Mouse (Mus musculus): Measurements from ENCODE around the gene Commd6.
"Not testable (repeated sequence)": the region's sequence is repeated elsewhere in the genome, so short reads cannot be mapped to it uniquely, and the experiment has no call there.

Commd6 gene

DNA sequence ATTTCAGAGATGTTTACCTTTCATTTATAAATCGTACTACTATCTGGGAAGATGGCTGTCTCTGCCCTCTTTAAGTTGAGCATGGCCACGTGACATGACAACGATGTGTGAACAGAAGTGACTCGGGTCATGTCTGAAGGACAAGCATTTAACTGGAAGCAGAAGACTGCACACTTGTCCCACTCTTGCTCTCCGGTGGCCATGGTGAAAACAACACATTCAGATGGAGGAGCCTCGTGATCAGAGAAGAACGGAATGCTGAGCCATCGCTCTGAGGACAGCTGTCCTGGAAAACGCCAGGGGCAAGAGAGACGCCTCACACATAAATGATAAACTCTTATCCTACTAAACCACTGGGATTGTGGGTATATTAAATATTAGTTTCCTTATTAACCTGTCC lies 29.8 kb downstream of the Commd6 start:
- DNase-seq (ENCODE audit: inconsistent age in 2 of 2, low spot score in 1 of 2) = no peak

GRCm38 (mm10) chr14:101608519-101609368 lies 31.7 kb downstream of the Commd6 start, which contains the start of gene Tbc1d4:
Gene Tbc1d4 (minus strand): TSS chr14:101609191.
- DNase-seq (ENCODE audit: inconsistent age in 2 of 2, low spot score in 1 of 2) = peak; percentile 93 to 97

- peak; percentile 53 to 85 for DNase-seq (ENCODE audit: inconsistent age in 2 of 2, low spot score in 1 of 2)
Measured at GRCm38 (mm10) chr14:101607631-101608518, 32.6 kb downstream of the Commd6 start.

DNA sequence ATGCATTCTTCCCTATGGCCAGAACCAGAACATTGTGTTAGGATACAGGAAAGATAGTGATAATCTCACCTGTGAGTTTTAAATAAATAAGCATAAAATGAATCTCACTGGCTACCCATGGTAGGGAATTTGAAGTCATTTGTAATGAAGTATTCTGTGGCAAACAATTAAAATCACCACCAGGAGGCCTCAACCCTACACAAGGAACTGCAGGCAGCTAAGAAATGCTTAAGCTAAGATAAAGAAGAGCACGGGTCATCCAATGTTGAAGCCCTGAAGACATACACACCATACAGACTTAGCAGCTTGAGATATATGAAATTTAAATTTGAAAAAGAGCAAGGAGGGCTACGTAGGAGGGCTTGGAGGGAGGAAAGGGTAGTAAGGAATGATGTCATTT lies 34.6 kb downstream of the Commd6 start:
- DNase-seq (ENCODE audit: inconsistent age in 2 of 2, low spot score in 1 of 2) = peak in 1 of 2 experiments; percentile 38

DNA sequence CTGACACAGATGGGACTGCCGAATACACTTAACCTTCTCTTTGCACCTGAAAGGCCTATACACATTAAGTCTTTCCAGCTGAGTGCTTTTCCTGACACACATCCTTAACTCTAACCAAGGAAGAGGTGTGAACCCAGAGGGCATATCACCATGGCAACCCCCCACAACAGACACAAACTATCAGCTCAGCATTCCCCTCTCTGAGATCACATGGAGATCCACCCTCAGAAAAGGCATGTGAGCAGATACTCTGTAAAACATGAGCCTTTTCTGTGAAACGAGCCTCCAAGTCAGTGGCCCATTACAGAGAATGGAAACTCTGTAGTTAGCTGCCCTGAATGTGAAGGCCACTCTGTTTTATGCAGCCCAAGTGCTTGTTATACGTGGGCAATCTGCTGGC lies 37.6 kb downstream of the Commd6 start:
- peak in 1 of 2 experiments; percentile 57 for DNase-seq (ENCODE audit: inconsistent age in 2 of 2, low spot score in 1 of 2)

GRCm38 (mm10) chr14:101597096-101597715 lies 43.3 kb downstream of the Commd6 start:
- peak in 1 of 2 experiments; percentile 35 for DNase-seq (ENCODE audit: inconsistent age in 2 of 2, low spot score in 1 of 2)

DNA sequence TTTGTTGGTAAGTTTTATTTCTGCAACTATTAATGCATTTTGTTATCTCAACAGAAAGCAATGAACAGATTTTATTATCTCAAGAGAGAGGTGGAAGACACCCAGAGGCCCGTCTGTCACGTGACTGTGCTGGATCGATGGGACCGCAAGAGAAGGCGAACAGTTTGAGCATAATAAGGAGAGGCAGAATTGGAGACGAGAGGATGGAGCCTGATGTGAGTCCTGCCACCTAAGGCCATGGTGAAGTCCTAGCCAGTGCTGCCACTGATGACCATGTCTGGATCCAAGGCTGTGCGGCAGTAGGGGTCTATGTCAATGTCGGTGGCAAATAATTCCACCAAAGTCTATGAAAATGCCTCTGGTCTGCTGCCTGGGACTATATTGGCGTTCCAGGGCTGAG lies 43.8 kb downstream of the Commd6 start:
- DNase-seq (ENCODE audit: inconsistent age in 2 of 2, low spot score in 1 of 2) = peak in 1 of 2 experiments; percentile 17

- DNase-seq (ENCODE audit: inconsistent age in 2 of 2, low spot score in 1 of 2) = peak in 1 of 2 experiments; percentile 61
Measured at GRCm38 (mm10) chr14:101595301-101596080, 45.0 kb downstream of the Commd6 start.

DNA sequence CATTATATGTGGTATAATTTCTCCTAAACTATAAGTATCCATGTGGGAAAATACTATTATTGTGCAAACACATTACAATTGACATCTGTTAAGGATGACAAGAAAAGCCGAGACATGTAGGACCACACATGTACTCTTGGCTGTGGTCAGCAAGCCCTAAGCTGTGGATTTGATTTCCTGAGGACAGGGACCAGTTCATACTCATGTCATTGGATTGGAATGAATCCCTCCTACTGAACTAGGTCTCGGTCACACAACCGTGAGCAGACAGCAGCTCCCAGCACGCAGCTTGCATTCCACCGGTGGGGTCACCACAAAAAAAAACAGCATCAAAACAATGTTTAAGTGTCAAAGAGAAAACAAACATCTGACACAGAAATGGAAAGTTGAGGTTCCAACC lies 46.5 kb downstream of the Commd6 start:
- peak in 1 of 2 experiments; percentile 35 for DNase-seq (ENCODE audit: inconsistent age in 2 of 2, low spot score in 1 of 2)

- peak; percentile 56 to 83 for DNase-seq (ENCODE audit: inconsistent age in 2 of 2, low spot score in 1 of 2)
Measured at GRCm38 (mm10) chr14:101593340-101593739, 47.1 kb downstream of the Commd6 start.

GRCm38 (mm10) chr14:101591101-101591500 lies 49.4 kb downstream of the Commd6 start:
- DNase-seq (ENCODE audit: inconsistent age in 2 of 2, low spot score in 1 of 2) = peak in 1 of 2 experiments; percentile 75

DNA sequence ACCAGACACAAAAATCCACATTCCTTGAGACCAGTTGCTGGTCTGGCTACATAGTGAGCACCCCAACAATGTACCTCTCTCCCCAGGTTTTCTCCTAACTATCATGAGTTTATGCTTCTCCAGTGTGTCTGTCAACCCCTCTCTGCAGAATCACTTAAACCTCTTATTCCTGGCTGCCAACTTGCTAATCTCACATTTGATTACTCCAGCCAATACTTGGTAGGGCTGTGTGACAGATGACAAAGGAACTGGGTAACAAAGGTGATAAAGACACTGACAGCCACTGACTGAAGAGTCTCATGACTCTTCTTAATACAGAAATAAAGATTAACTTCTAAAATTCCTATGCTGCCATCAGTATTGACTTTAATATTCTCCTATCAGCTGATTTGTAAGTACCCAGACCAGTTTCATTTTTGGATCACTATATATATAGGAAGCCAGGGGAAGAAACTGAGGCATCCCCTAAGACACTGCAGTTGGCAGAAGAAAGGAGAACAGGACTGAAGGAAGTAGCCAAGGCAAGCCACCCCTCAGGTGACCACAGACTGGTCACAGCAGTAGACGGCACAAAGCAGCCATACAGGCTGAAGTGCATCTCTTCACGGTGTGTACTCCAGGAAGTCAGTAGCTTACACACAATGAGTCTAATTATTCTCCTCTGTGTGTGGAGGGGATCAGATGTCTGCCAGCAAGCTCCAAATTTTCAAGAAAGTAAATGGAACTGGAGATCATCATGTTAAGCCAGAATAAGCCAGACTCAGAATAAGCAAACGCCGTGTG lies 52.1 kb downstream of the Commd6 start:
- DNase-seq (ENCODE audit: inconsistent age in 2 of 2, low spot score in 1 of 2) = not testable (repeated sequence)

DNA sequence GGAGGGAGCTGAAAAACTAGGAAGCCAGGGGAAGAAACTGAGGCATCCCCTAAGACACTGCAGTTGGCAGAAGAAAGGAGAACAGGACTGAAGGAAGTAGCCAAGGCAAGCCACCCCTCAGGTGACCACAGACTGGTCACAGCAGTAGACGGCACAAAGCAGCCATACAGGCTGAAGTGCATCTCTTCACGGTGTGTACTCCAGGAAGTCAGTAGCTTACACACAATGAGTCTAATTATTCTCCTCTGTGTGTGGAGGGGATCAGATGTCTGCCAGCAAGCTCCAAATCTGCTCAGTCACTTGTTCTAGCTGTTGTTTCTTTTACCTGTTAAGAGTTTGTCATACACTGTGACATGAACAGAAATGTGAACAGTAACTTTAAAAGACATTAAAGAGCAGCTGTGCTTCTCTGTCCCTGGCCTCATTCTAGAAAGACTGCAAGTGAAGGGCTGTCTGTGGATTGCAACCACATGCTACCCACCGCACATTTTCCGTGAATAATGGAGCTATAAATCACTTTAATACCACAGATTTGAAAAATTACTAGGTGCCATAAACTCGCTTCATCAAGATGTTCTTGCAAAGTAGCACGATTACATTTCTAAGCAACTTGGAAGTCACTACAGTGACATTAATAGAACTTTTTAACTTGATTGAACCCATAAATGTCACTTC lies 53.0 kb downstream of the Commd6 start:
- peak in 1 of 2 experiments; percentile 60 for DNase-seq (ENCODE audit: inconsistent age in 2 of 2, low spot score in 1 of 2)

DNA sequence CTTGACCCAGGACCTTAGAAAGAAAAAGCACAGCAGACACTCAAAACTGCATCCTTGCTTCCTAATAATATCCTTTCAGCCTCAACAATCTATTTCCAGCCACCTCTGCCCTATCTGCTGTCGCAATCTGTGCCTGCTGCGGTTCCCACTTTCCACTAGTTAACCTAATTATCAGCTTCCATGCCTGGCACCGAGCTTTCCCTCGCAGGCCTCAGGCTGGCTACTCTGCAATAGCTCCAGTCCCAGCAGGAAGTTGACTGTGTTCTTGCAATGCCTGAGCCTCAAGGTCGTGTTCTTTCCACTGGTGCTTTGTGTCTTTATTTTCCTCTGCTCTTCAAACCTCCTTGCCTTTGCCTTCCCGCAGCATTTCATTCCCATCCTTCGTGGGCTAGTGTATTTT lies 54.4 kb downstream of the Commd6 start:
- DNase-seq (ENCODE audit: inconsistent age in 2 of 2, low spot score in 1 of 2) = peak; percentile 66 to 85

Data from adrenal gland, adult (tissue).